Mouse (Mus musculus) cerebellum, adult 2 months (tissue): ENCODE data around the gene Rgs11. TPM values are rescaled to one million over a fixed set of nuclear protein-coding genes. Genes with fewer than 3 reads are reported as not detected.

Source experiments
- DNase-seq, 2 experiments: peaks; one replicate each; pipeline ENCODE4 v3.0.0; 2021
- H3K27ac ChIP-seq: fragments of 200-500 bp; 2 replicates; pipeline ENCODE4 v1.5.1; 2012; ENCODE audit warnings: low read length, control low read depth, inconsistent platforms; ENCODE audit not compliant: insufficient read depth
- H3K27me3 ChIP-seq: fragments of 200-500 bp; 2 replicates; pipeline ENCODE4 v1.6.1; 2012; ENCODE audit warnings: inconsistent platforms, mild to moderate bottlenecking, low read length, moderate library complexity; ENCODE audit not compliant: control insufficient read depth, insufficient read depth
- H3K4me1 ChIP-seq: fragments of 200-500 bp; 2 replicates; pipeline ENCODE4 v1.6.1; 2011; ENCODE audit warnings: low read length; ENCODE audit not compliant: control insufficient read depth, insufficient read depth
- H3K4me3 ChIP-seq: fragments of 200-500 bp; replicated peaks from 2 replicates; pipeline ENCODE3; 2011; ENCODE audit warnings: mild to moderate bottlenecking, low read depth, low read length, control low read depth; ENCODE audit not compliant: insufficient read depth
- CTCF ChIP-seq: fragments of 200-500 bp; IDR thresholded peaks from 2 replicates; pipeline ENCODE4 v1.5.1; 2011; ENCODE audit warnings: low read depth, mild to moderate bottlenecking, control low read depth, low read length, moderate library complexity, borderline replicate concordance; ENCODE audit not compliant: insufficient read depth
- POLR2A ChIP-seq: fragments of 200-500 bp; IDR thresholded peaks from 2 replicates; pipeline ENCODE4 v1.6.1; 2011; ENCODE audit warnings: low read length, control low read depth, borderline replicate concordance; ENCODE audit not compliant: insufficient read depth
- WGBS: fragments of 180-500 bp; shearing (Covaris S2); methylation state at CpG from one replicate; pipeline ENCODE4 v1.1.7; 2018; 5-methylcytosine and 5-hydroxymethylcytosine counted together
- polyA plus RNA-seq: library from polyadenylated mRNA; depleted of rRNA; stranded (reverse); fragments of >200 nt; gene quantifications from 2 replicates; pipeline ENCODE4 v1.2.3, GENCODE M21; 2012

Rgs11 gene
- polyA plus RNA-seq, 1 experiment = 23.0 TPM

DNA sequence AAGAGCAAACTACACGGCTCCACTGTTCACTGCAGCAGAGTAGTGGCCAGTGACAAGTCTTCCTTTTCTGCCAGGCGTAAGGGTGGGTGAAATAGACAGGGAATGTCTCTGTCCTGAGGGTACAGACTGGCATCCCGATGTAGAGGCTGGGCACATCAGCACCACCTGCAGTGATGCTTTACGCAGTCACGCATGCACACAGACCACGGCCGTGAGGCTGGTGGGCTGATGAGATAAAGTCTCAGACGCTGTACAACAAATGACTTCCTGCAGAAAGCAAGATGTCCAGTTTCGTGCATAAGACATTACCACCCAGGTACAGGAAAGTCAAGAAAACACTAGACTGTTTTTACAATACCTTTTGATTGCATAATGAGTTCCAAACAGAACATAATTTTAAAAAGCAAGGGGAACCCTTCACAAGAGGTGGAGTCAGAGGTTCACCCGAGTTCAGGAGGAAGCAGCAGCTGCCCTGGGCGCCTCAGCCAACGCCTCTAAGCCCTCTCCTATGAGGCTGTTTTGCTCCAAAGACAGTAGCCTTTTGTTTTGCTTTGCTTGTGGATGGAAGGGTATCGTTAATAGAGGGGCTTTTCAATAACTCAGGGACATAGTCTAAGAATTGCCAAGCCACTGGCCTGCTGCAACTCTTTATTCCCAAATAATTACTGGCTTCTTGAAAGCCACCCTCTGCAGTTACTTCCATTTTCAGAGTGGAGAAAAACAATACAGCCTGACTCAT, 32.5 kb downstream of the Rgs11 start:
- Histone ChIP-seq H3K4me1 (no peaks in the 10 kb centered on the region), H3K27me3 (no peaks in the 10 kb centered on the region), H3K27ac (peak overlapping the region; percentile 27; the same call in 1 of the 2 replicates), H3K4me3 (no peak overlapping the region)
- 52% methylated on average over 13 of the region's 13 CpGs for WGBS
- TF ChIP-seq CTCF (no peak), POLR2A (no peak)
- DNase-seq = no peak

DNA sequence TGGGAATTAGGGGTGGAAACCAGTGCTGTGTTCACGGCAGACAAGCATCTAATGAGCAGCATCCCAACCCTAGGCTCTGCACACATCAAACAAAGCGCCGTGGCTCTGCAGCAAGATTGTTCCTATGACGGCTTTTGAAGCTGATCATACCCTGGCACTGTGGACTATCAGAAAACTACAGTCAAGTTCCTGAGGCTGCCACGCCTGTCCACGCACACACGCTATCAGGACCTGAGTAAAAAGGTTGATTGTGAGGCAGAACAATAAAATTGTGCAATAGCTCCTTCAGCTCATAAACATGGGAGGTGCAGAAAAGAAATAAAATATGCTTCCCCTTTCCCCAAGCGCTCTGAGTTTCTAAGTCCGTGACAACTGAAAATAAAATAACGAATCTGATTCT, 34.9 kb downstream of the Rgs11 start:
- DNase-seq = no peak
- Histone ChIP-seq H3K27ac (no peak overlapping the region), H3K4me1 (no peaks in the 10 kb centered on the region), H3K27me3 (no peaks in the 10 kb centered on the region), H3K4me3 (no peak overlapping the region)
- WGBS = 88% methylated on average over 10 of the region's 10 CpGs
- no peak for TF ChIP-seq POLR2A
- no peak for TF ChIP-seq CTCF

DNA sequence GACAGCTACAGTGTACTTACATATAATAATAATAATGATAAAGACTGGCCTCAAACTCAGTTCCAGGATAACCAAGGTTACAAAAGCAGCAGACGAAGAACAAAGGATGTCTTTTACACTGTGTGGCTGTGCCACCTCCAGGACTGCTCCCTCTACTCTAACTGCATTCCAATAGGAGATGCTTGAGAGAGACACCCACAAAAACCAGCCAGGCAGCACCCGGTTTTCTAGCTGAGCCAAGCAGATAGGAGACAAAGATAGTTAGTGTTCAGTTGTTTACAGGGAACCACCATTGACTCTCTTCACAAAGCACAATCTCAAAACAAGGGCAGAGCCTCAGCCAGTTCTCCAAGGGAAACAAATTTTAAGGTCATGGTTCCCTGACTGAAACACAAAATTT, 36.8 kb downstream of the Rgs11 start:
- H3K27me3 ChIP-seq = no peaks in the 10 kb centered on the region
- no peaks in the 10 kb centered on the region for H3K4me1 ChIP-seq
- 75% methylated on average over 2 of the region's 2 CpGs for WGBS
- DNase-seq = peak in 1 of 2 experiments; percentile 15
- H3K4me3 ChIP-seq = no peak overlapping the region
- no peak for TF ChIP-seq CTCF
- no peak for TF ChIP-seq POLR2A
- no peak overlapping the region for H3K27ac ChIP-seq

DNA sequence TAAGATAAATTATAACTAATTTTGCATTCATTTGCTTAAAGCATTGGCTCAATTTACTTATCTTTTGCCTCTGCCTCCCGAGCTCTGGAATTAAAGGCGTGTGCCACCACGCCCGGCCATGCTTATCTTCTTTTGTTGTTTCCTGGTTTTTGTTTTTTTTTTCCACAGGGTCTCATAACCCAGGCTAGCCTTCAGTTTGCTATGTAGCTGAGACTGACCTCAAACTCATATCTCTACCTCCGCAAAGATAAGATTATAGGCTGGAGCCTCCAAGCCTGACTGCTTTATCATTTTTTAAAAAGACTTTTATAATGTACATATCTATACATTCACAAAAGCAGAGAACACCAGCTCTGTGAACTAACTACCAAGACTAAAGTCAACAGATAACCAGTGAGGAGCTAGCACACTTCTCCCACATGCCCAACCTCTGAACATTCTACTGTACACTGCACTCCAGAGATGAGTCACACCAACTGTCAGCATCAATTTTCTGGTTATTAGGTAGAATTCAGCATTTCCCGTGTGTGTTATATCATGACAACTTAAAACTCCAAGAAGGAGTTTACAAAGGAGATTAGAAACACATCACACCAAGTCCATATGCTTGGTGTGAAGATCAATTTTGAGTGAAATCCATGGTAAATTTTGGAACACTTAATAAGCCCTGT, 37.5 kb downstream of the Rgs11 start:
- WGBS = 84% methylated on average over 6 of the region's 6 CpGs
- no peak for DNase-seq
- no peaks in the 10 kb centered on the region for H3K4me1 ChIP-seq
- no peak overlapping the region for H3K27ac ChIP-seq
- no peaks in the 10 kb centered on the region for H3K27me3 ChIP-seq
- TF ChIP-seq CTCF = no peak
- no peak for TF ChIP-seq POLR2A
- H3K4me3 ChIP-seq = no peak overlapping the region

DNA sequence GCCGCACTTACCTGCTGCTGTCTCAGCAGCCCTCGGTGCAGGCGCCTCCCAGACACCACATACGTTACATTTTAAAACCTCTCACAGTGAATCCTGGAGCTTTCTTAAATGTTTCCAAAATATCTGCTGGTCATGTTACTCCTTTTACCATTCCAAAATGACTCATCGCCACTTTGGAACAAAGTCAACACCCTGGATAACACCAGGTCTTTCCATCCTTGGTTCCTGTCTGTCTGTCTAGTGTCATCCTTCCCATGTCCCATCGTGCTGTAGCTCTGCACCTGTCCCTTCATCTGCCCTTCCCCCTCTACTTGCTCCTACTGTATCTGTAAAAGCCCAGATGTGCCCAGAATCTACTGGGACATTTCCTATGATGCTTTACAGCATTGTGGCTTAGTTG, 38.2 kb downstream of the Rgs11 start:
- TF ChIP-seq POLR2A = no peak
- TF ChIP-seq CTCF = no peak
- DNase-seq = no peak
- 73% methylated on average over 6 of the region's 6 CpGs for WGBS
- no peaks in the 10 kb centered on the region for H3K4me1 ChIP-seq
- no peak overlapping the region for H3K27ac ChIP-seq
- no peak overlapping the region for H3K4me3 ChIP-seq
- H3K27me3 ChIP-seq = no peaks in the 10 kb centered on the region

DNA sequence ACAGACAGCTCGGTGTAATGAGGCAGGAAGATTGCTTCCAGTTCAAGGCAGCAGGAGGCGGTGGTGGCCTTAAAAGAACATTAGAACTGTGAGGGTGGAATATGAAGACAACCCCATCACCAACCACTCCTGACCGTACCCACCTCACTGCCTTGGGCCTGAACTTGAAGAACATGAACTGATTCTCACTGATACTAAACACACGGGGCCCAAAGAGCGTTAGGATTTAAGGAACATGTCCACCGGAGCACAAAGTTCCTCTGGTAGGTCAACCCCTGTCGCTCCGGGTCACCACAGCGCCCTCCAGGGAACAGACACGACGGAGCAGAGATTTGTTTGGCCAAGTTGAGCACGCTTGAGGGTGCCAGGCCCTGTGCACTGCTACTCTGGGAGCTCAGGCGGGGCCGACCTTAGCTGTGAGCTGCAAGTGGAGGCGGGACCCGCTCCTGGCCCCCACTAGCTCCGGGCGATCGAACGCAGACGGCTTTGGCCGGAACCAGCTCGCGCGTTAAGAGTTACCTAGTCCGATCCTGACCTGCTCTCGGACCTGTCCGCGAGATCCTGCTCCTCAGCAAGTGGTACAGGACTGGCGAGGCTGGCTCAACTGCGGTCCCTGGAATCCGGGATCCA, 40.8 kb downstream of the Rgs11 start:
- WGBS = 1% methylated on average over 32 of the region's 32 CpGs
- no peak for TF ChIP-seq POLR2A
- TF ChIP-seq CTCF = 0 out of 2 replicates have a peak, but pooled peaks have one; percentile 12
- no peak for DNase-seq

DNA sequence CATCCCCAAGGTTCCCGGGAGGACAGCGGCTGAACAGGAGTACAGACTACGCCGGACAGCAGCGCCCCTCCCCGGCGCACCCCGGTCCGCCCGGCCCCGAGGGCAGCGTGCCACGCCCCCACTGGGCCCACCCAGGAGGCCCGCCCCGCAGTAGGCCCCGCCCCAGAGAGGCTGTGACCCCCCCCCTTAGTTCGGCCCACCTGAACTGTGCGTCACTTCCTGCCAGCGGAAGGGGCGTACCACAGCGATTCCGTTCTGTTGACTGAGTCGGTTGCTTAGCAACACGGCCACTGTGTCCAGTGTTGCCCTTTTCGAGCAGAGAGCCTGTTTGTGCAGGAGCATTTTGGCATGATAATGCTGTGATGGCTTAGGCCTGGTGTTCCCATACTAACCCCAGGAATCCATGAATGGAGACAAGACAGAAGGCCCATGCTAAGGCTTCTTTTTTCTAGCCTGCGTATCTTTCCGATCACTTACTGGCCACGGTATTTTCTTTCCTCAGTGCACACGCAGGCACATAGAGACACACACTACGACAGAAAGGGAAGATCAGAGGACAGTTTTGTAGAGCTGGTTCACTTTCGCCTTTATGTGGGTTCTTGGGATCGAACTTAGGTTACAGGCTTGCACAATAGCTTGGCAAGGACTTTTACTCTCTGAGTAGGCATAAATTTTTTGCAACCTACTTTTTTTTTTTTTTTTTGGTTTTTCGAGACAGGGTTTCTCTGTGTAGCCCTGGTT, 41.5 kb downstream of the Rgs11 start, which contains the start of gene Fam234a:
Gene Fam234a (minus strand): TSS at position 142 of the 741 bp plus-strand sequence.
- Histone ChIP-seq H3K4me3 (peak within 1 kb of the TSS; percentile 77), H3K4me1 (no peaks in the 10 kb centered on the region), H3K27me3 (no peaks in the 10 kb centered on the region), H3K27ac (peak within 1 kb of the TSS; percentile 5; the same call in 1 of the 2 replicates)
- DNase-seq = peak; percentile 91 to 96
- no peak for TF ChIP-seq CTCF
- TF ChIP-seq POLR2A = peak; percentile 54; the same call in 1 of the 2 replicates
- 5% methylated on average over 30 of the region's 33 CpGs for WGBS

More for the DNA sequence above, 40.8 kb downstream of the Rgs11 start:
- Histone ChIP-seq H3K27ac (peak overlapping the region; percentile 2; the same call in 1 of the 2 replicates), H3K27me3 (no peaks in the 10 kb centered on the region), H3K4me3 (peak overlapping the region; percentile 77), H3K4me1 (no peaks in the 10 kb centered on the region)
